Mouse (Mus musculus) erythroblast, embryonic 14.5 days (primary cell): ENCODE measurements around the gene Hspbp1. TPM values are rescaled to one million over a fixed set of nuclear protein-coding genes. Genes with fewer than 3 reads are reported as not detected.

Source experiments
- H3K27me3 ChIP-seq: 2 replicates; pipeline ENCODE4 v1.6.1; 2012; ENCODE audit warnings: inconsistent platforms; ENCODE audit not compliant: control insufficient read depth
- H3K36me3 ChIP-seq: 2 replicates; pipeline ENCODE4 v1.6.1; 2012; ENCODE audit warnings: mild to moderate bottlenecking, inconsistent platforms; ENCODE audit not compliant: control insufficient read depth
- H3K4me1 ChIP-seq: 2 replicates; pipeline ENCODE4 v1.6.1; 2012; ENCODE audit warnings: inconsistent platforms; ENCODE audit not compliant: control insufficient read depth
- H3K4me3 ChIP-seq: replicated peaks from 2 replicates; pipeline ENCODE3; 2012; ENCODE audit warnings: moderate library complexity, mild to moderate bottlenecking, inconsistent platforms
- H3K9me3 ChIP-seq: 2 replicates; pipeline ENCODE4 v1.6.1; 2012; ENCODE audit warnings: low read length, inconsistent platforms, mixed read lengths; ENCODE audit not compliant: control insufficient read depth
- GATA1 ChIP-seq: IDR thresholded peaks from 2 replicates; pipeline ENCODE4 v1.6.1; 2012; ENCODE audit warnings: low read length, inconsistent platforms, mixed read lengths
- TAL1 ChIP-seq: IDR thresholded peaks from 3 replicates; pipeline ENCODE4 v1.6.1; 2012; ENCODE audit warnings: low read length, inconsistent platforms, mixed read lengths
- polyA plus RNA-seq: library from polyadenylated mRNA; stranded (reverse); fragments of >175 nt; gene quantifications from 2 replicates; pipeline ENCODE4 v1.2.3, GENCODE M21; 2012

Hspbp1 gene
- polyA plus RNA-seq, 1 experiment, result 12.9 TPM

- Histone ChIP-seq H3K4me1 (peaks cover 70% of the 10 kb centered on the region), H3K36me3 (peaks cover 67% of the 10 kb centered on the region), H3K9me3 (no peaks in the 10 kb centered on the region), H3K4me3 (peak overlapping the region; percentile 83), H3K27me3 (no peaks in the 10 kb centered on the region)
- TF ChIP-seq GATA1 (no peak), TAL1 (no peak)
Measured at GRCm38 (mm10) chr7:4657521-4658127, 27.2 kb downstream of the Hspbp1 start.

GRCm38 (mm10) chr7:4656818-4657217, 28.1 kb downstream of the Hspbp1 start:
- Histone ChIP-seq H3K36me3 (peaks cover 68% of the 10 kb centered on the region), H3K27me3 (no peaks in the 10 kb centered on the region), H3K9me3 (no peaks in the 10 kb centered on the region), H3K4me3 (peak overlapping the region; percentile 83), H3K4me1 (peaks cover 74% of the 10 kb centered on the region)
- no peak for TF ChIP-seq TAL1
- TF ChIP-seq GATA1, result no peak

- peaks cover 68% of the 10 kb centered on the region for H3K36me3 ChIP-seq
- TF ChIP-seq TAL1 (no peak), GATA1 (no peak)
- no peak overlapping the region for H3K4me3 ChIP-seq
- H3K4me1 ChIP-seq, result peaks cover 78% of the 10 kb centered on the region
- H3K27me3 ChIP-seq, result no peaks in the 10 kb centered on the region
- peaks cover 6% of the 10 kb centered on the region for H3K9me3 ChIP-seq
Measured at GRCm38 (mm10) chr7:4655916-4656315, 29.0 kb downstream of the Hspbp1 start.

GRCm38 (mm10) chr7:4655393-4655792, 29.5 kb downstream of the Hspbp1 start:
- Histone ChIP-seq H3K9me3 (peaks cover 9% of the 10 kb centered on the region), H3K4me1 (peaks cover 75% of the 10 kb centered on the region), H3K27me3 (no peaks in the 10 kb centered on the region), H3K4me3 (no peak overlapping the region), H3K36me3 (peaks cover 67% of the 10 kb centered on the region)
- TF ChIP-seq GATA1 (no peak), TAL1 (no peak)

- peaks cover 63% of the 10 kb centered on the region for H3K4me1 ChIP-seq
- TF ChIP-seq TAL1 (no peak), GATA1 (no peak)
- peaks cover 72% of the 10 kb centered on the region for H3K36me3 ChIP-seq
- H3K27me3 ChIP-seq, result no peaks in the 10 kb centered on the region
- peaks cover 14% of the 10 kb centered on the region for H3K9me3 ChIP-seq
- H3K4me3 ChIP-seq, result no peak overlapping the region
Measured at GRCm38 (mm10) chr7:4654221-4654620, 30.6 kb downstream of the Hspbp1 start.

- Histone ChIP-seq H3K4me3 (no peak overlapping the region), H3K9me3 (peaks cover 14% of the 10 kb centered on the region), H3K4me1 (peaks cover 63% of the 10 kb centered on the region), H3K36me3 (peaks cover 72% of the 10 kb centered on the region), H3K27me3 (no peaks in the 10 kb centered on the region)
- no peak for TF ChIP-seq TAL1
- TF ChIP-seq GATA1, result no peak
Measured at GRCm38 (mm10) chr7:4653780-4654179, 31.1 kb downstream of the Hspbp1 start.

GRCm38 (mm10) chr7:4653351-4653750, 31.5 kb downstream of the Hspbp1 start:
- Histone ChIP-seq H3K36me3 (peaks cover 76% of the 10 kb centered on the region), H3K27me3 (no peaks in the 10 kb centered on the region), H3K4me1 (peaks cover 64% of the 10 kb centered on the region), H3K4me3 (no peak overlapping the region), H3K9me3 (peaks cover 14% of the 10 kb centered on the region)
- TF ChIP-seq GATA1 (no peak), TAL1 (no peak)

- H3K4me1 ChIP-seq, result peaks cover 66% of the 10 kb centered on the region
- no peaks in the 10 kb centered on the region for H3K27me3 ChIP-seq
- TF ChIP-seq TAL1 (no peak), GATA1 (no peak)
- H3K9me3 ChIP-seq, result peaks cover 14% of the 10 kb centered on the region
- no peak overlapping the region for H3K4me3 ChIP-seq
- peaks cover 83% of the 10 kb centered on the region for H3K36me3 ChIP-seq
Measured at GRCm38 (mm10) chr7:4652726-4653125, 32.1 kb downstream of the Hspbp1 start.

- Histone ChIP-seq H3K9me3 (peaks cover 14% of the 10 kb centered on the region), H3K4me3 (no peak overlapping the region), H3K4me1 (peaks cover 66% of the 10 kb centered on the region), H3K27me3 (no peaks in the 10 kb centered on the region), H3K36me3 (peaks cover 86% of the 10 kb centered on the region)
- TF ChIP-seq TAL1 (no peak), GATA1 (no peak)
Measured at GRCm38 (mm10) chr7:4651581-4651980, 33.3 kb downstream of the Hspbp1 start.

- Histone ChIP-seq H3K27me3 (no peaks in the 10 kb centered on the region), H3K9me3 (peaks cover 14% of the 10 kb centered on the region), H3K4me3 (no peak overlapping the region), H3K36me3 (peaks cover 88% of the 10 kb centered on the region), H3K4me1 (peaks cover 55% of the 10 kb centered on the region)
- TF ChIP-seq GATA1 (no peak), TAL1 (no peak)
Measured at GRCm38 (mm10) chr7:4647992-4648391, 36.9 kb downstream of the Hspbp1 start.
